Mouse (Mus musculus): ENCODE measurements at regions not wholly inside any gene's neighbourhood (a gene's known extent, or its start where the extent isn't known, plus 50 kb on each side); places are given as distances from the start of the nearest gene placed in this dataset.

- TF ChIP-seq CTCF (IDR thresholded peaks at IDR 0.05; ENCODE audit: insufficient read depth, low read length) (no peak), POLR2A (IDR thresholded peaks at IDR 0.05; ENCODE audit: borderline replicate concordance, extremely low read depth, low read depth, low read length) (no peak)
These were observed 2020.0 kb upstream of the Lrrc6 start for GRCm38 (mm10) chr15:68520759-68521158.

All from lung, adult 2 months (tissue).